Mouse (Mus musculus): ENCODE results near the gene Racgap1. TPM values are rescaled to one million over a fixed set of nuclear protein-coding genes. Genes with fewer than 3 reads are reported as not detected.

Racgap1 gene
- 108 and 125 TPM in 2 replicates for polyA plus RNA-seq (2014; fragmentation: Nextera tagmentation; extraction: Ambion mirVana)

DNA sequence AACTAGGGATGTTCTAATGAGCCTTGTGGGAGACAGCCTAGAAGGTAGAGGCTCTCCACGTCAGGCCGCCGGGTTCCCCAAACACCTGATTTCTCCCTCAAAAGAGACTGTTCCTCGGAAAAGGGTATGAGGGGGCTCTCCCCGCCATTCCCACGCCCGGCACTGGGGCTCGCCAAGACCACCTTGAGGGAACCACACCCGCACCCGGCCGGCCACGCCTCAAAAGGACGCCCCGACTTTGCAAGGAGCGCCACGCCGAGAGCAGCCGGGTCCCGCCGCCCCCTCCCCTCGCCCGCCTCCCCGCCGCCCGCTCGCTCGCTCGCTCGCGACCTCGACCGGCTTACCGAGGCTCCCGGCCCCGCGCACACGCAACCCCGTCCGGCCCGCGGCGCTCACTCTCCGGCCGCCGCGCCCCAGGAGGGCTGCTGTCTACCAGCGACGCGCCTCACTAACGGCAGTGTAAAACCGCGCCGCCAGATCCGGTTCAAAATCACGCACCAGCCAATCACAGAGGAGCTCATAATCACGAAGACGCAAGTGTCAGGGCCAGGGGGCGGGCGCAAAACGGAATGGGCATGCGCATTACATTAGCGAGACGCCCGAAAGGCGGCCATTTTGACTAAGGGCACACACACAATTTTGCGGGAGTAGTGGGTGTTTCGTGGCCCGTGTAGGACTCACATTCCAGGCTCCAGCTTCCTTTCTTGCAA is at the start of gene Racgap1:
Gene Racgap1, minus strand, starts transcription at position 494 of the 710 bp plus-strand sequence.
- DNase-seq (ENCODE audit: low spot score): peak; percentile 97
- H3K9ac ChIP-seq (ENCODE audit: low read length): peak within 1 kb of the TSS; percentile 88
- peaks cover 30% of the 10 kb centered on the region for H3K27me3 ChIP-seq (ENCODE audit: control insufficient read depth, insufficient read depth, low read length)
- H3K36me3 ChIP-seq (ENCODE audit: control insufficient read depth, insufficient read depth, low read length): no peaks in the 10 kb centered on the region
- 0 out of 2 replicates have a peak within 1 kb of the TSS, but pooled peaks have one; percentile 33 for H3K27ac ChIP-seq (replicated peaks; ENCODE audit: low read depth, low read length)
- H3K4me3 ChIP-seq (ENCODE audit: low read depth, low read length): peak within 1 kb of the TSS; percentile 81
- peak within 1 kb of the TSS; percentile 65 for H3K4me2 ChIP-seq (ENCODE audit: low read depth, severe bottlenecking)
- no peaks in the 10 kb centered on the region for H3K9me3 ChIP-seq (ENCODE audit: control insufficient read depth, low read length)
- peaks cover 30% of the 10 kb centered on the region for H3K4me1 ChIP-seq (ENCODE audit: control insufficient read depth, insufficient read depth, low read length)
- WGBS: under 1% methylated on average over 66 of the region's 68 CpGs
- ATAC-seq (ENCODE audit: insufficient number of reproducible peaks, low FRiP score, low TSS enrichment, low read depth): peak; percentile 93

DNA sequence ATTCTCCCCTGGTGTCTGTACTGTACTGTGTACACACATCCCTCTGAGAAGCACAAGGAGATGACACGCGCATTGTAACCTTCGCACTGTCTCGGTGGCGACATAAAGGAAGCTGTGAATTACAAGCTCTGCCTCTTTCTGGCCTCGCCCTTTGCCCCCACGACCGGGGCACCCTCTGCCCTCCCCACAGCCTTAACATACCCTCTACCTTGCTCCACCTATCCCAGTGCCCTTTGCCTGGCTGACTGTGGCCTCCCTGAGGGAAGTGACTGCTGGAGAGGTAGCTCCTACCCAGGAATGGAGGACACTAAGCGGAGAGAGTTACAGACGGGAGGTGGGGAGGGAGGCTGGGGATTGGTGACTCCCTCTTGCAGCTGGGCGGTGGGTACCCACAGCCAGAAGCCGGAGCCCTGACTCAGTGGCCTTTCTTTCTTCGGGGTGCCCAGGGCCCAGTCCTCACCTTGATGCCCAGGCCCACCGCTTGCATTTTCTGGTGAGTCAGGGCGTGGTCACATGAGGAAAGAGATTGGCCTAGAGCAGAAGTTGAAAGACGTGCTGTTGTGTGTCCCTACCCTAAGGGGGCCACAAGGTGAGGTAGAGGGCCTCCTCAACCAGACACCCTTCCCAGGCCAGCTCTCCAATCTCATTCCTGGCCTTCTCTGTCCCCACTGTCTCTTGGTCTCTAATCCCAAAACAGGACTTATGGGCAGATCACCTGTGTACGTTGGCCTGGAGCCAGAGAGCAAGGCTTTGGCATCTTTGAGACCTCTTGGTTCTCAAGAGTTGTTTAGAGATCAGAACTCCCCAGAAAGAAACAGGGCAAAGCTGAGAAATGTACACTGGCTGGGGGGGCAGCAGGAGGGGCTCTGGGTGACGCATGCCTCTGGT is 49.0 kb upstream of the Racgap1 start:
- peaks cover 6% of the 10 kb centered on the region for H3K36me3 ChIP-seq (ENCODE audit: control insufficient read depth, insufficient read depth, low read length)
- WGBS: 88% methylated on average over 18 of the region's 18 CpGs
- no peak overlapping the region for H3K9ac ChIP-seq (ENCODE audit: low read length)
- no peak overlapping the region for H3K4me2 ChIP-seq (ENCODE audit: low read depth, severe bottlenecking)
- peaks cover 4% of the 10 kb centered on the region; the same call in 1 of the 2 replicates for H3K27me3 ChIP-seq (ENCODE audit: control insufficient read depth, insufficient read depth, low read length)
- peaks cover 18% of the 10 kb centered on the region for H3K4me1 ChIP-seq (ENCODE audit: control insufficient read depth, insufficient read depth, low read length)
- ATAC-seq (ENCODE audit: insufficient number of reproducible peaks, low FRiP score, low TSS enrichment, low read depth): no peak
- no peaks in the 10 kb centered on the region for H3K9me3 ChIP-seq (ENCODE audit: control insufficient read depth, low read length)
- no peak for DNase-seq (ENCODE audit: low spot score)
- H3K27ac ChIP-seq (replicated peaks; ENCODE audit: low read depth, low read length): no peak overlapping the region
- H3K4me3 ChIP-seq (ENCODE audit: low read depth, low read length): no peak overlapping the region

DNA sequence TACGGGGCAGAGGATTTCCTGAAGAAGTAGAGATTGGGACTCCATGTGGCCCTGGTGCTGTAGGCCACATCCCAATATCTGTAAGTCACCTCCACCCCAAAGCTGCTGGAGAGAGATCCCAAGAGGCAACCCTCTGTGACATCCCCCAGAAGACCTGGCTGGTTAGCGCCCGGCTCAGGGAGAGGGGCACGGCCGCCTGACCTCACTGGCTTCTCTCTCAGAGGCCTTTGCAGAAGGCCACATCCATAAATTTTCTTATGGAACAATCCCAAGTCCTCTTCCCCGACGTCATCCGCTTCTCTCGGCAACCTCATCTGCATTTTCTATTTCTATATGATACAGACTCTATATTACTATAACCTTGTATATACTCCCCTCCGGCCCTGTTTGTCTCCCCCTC is 48.3 kb upstream of the Racgap1 start:
- peaks cover 4% of the 10 kb centered on the region for H3K36me3 ChIP-seq (ENCODE audit: control insufficient read depth, insufficient read depth, low read length)
- no peaks in the 10 kb centered on the region for H3K9me3 ChIP-seq (ENCODE audit: control insufficient read depth, low read length)
- H3K4me3 ChIP-seq (ENCODE audit: low read depth, low read length): no peak overlapping the region
- DNase-seq (ENCODE audit: low spot score) (no peak), ATAC-seq (ENCODE audit: insufficient number of reproducible peaks, low FRiP score, low TSS enrichment, low read depth) (no peak)
- peaks cover 4% of the 10 kb centered on the region; the same call in 1 of the 2 replicates for H3K27me3 ChIP-seq (ENCODE audit: control insufficient read depth, insufficient read depth, low read length)
- H3K27ac ChIP-seq (replicated peaks; ENCODE audit: low read depth, low read length): no peak overlapping the region
- no peak overlapping the region for H3K4me2 ChIP-seq (ENCODE audit: low read depth, severe bottlenecking)
- no peak overlapping the region for H3K9ac ChIP-seq (ENCODE audit: low read length)
- peaks cover 17% of the 10 kb centered on the region for H3K4me1 ChIP-seq (ENCODE audit: control insufficient read depth, insufficient read depth, low read length)
- 83% methylated on average over 10 of the region's 10 CpGs for WGBS

DNA sequence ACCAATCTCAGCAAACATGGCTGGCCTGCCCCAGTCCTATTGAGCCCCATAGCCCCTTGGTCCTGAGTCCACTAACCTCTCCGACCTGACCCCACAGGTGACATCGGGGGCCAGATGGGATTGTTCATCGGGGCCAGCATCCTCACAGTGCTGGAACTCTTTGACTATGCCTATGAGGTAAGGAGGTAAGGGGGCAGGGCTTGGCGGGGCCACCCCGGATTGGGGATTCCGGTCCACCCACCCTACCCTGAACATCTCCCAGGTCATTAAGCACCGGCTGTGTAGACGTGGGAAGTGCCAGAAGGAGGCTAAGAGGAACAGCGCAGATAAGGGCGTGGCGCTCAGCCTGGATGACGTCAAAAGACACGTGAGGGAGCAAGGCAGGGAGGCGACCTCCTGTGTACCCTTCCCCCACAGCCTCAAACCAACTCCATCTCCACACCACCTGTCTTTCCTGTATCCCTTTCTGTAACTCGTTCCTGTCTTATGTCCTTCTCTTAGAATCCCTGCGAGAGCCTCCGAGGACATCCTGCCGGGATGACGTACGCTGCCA is 47.2 kb upstream of the Racgap1 start:
- WGBS: 32% methylated on average over 20 of the region's 20 CpGs
- H3K9me3 ChIP-seq (ENCODE audit: control insufficient read depth, low read length): no peaks in the 10 kb centered on the region
- peaks cover 11% of the 10 kb centered on the region for H3K4me1 ChIP-seq (ENCODE audit: control insufficient read depth, insufficient read depth, low read length)
- no peak overlapping the region for H3K9ac ChIP-seq (ENCODE audit: low read length)
- H3K27ac ChIP-seq (replicated peaks; ENCODE audit: low read depth, low read length): no peak overlapping the region
- no peak for ATAC-seq (ENCODE audit: insufficient number of reproducible peaks, low FRiP score, low TSS enrichment, low read depth)
- no peak overlapping the region for H3K4me2 ChIP-seq (ENCODE audit: low read depth, severe bottlenecking)
- DNase-seq (ENCODE audit: low spot score): no peak
- no peak overlapping the region for H3K4me3 ChIP-seq (ENCODE audit: low read depth, low read length)
- H3K27me3 ChIP-seq (ENCODE audit: control insufficient read depth, insufficient read depth, low read length): peaks cover 4% of the 10 kb centered on the region; the same call in 1 of the 2 replicates
- H3K36me3 ChIP-seq (ENCODE audit: control insufficient read depth, insufficient read depth, low read length): peaks cover under 1% of the 10 kb centered on the region; the same call in 1 of the 2 replicates

DNA sequence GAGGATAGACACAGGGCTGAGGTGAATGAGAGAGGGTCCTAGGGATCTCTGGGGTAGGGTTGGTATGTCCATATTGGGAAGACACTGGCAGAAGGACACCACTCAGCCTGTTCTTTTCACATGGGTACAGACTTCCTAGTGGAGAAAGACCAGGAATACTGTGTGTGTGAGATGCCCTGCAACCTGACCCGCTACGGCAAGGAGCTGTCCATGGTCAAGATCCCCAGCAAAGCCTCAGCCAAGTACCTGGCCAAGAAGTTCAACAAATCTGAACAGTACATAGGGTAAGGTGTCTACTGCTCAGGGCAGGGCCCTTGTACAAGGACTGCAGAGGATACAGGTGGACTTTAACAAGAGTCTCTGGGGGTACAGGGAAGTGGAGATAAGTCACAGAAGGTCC is 45.9 kb upstream of the Racgap1 start:
- H3K4me3 ChIP-seq (ENCODE audit: low read depth, low read length): no peak overlapping the region
- no peak overlapping the region for H3K27ac ChIP-seq (replicated peaks; ENCODE audit: low read depth, low read length)
- DNase-seq (ENCODE audit: low spot score) (peak; percentile 51), ATAC-seq (ENCODE audit: insufficient number of reproducible peaks, low FRiP score, low TSS enrichment, low read depth) (no peak)
- no peaks in the 10 kb centered on the region for H3K36me3 ChIP-seq (ENCODE audit: control insufficient read depth, insufficient read depth, low read length)
- no peaks in the 10 kb centered on the region for H3K9me3 ChIP-seq (ENCODE audit: control insufficient read depth, low read length)
- H3K4me2 ChIP-seq (ENCODE audit: low read depth, severe bottlenecking): no peak overlapping the region
- H3K27me3 ChIP-seq (ENCODE audit: control insufficient read depth, insufficient read depth, low read length): peaks cover 4% of the 10 kb centered on the region; the same call in 1 of the 2 replicates
- 29% methylated on average over 2 of the region's 2 CpGs for WGBS
- H3K4me1 ChIP-seq (ENCODE audit: control insufficient read depth, insufficient read depth, low read length): 0 out of 2 replicates have a peak, but pooled peaks cover 3% of the 10 kb centered on the region
- H3K9ac ChIP-seq (ENCODE audit: low read length): no peak overlapping the region

DNA sequence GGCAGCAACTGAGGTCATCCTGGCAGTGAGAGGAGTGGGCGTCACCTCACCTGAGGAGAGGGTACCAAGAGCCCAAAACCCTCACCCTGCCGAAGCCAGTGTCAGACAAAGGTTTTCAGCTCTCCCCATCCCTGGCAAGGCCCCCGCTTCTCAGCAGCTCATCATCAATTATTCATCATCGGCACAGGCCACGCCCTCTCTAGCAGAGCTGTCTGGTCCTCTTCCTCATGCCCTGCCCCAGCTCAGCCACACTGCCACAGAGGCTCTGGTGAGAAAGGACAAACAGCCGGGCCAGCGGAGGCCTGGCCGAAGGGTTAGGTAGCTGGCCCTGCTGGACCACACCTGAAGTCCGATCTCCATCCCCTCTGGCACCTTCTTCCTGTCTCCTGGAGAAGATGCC is 40.5 kb upstream of the Racgap1 start:
- Histone ChIP-seq H3K27me3 (ENCODE audit: control insufficient read depth, insufficient read depth, low read length) (peaks cover 6% of the 10 kb centered on the region; the same call in 1 of the 2 replicates), H3K4me2 (ENCODE audit: low read depth, severe bottlenecking) (no peak overlapping the region), H3K36me3 (ENCODE audit: control insufficient read depth, insufficient read depth, low read length) (no peaks in the 10 kb centered on the region), H3K27ac (replicated peaks; ENCODE audit: low read depth, low read length) (no peak overlapping the region), H3K4me3 (ENCODE audit: low read depth, low read length) (no peak overlapping the region), H3K4me1 (ENCODE audit: control insufficient read depth, insufficient read depth, low read length) (0 out of 2 replicates have a peak, but pooled peaks cover 4% of the 10 kb centered on the region), H3K9ac (ENCODE audit: low read length) (no peak overlapping the region), H3K9me3 (ENCODE audit: control insufficient read depth, low read length) (no peaks in the 10 kb centered on the region)
- no peak for ATAC-seq (ENCODE audit: insufficient number of reproducible peaks, low FRiP score, low TSS enrichment, low read depth)
- 53% methylated on average over 9 of the region's 9 CpGs for WGBS
- no peak for DNase-seq (ENCODE audit: low spot score)

DNA sequence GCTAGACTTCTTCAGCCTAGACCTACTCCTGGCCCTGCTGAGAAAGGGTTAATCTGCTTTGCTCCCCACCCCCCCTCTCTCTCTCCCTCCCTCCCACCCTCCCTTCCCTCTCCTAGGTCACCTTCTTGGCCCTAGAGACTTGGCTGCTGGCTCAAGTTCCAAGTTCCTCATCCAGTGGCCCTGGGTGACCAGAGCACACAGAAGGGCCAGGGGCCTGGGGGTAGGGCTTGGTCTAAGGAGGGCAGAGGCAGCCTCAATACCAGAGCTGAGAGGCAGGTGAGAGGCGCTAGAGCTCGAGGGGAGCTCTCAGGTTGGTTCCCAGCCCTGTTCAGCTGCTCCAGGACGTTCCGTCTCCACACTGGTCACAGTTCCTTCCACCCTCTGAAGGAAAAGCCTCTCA is 39.5 kb upstream of the Racgap1 start:
- Histone ChIP-seq H3K27me3 (ENCODE audit: control insufficient read depth, insufficient read depth, low read length) (peaks cover 4% of the 10 kb centered on the region; the same call in 1 of the 2 replicates), H3K4me2 (ENCODE audit: low read depth, severe bottlenecking) (no peak overlapping the region), H3K4me1 (ENCODE audit: control insufficient read depth, insufficient read depth, low read length) (0 out of 2 replicates have a peak, but pooled peaks cover 4% of the 10 kb centered on the region), H3K27ac (replicated peaks; ENCODE audit: low read depth, low read length) (no peak overlapping the region), H3K36me3 (ENCODE audit: control insufficient read depth, insufficient read depth, low read length) (no peaks in the 10 kb centered on the region), H3K4me3 (ENCODE audit: low read depth, low read length) (no peak overlapping the region), H3K9me3 (ENCODE audit: control insufficient read depth, low read length) (no peaks in the 10 kb centered on the region), H3K9ac (ENCODE audit: low read length) (no peak overlapping the region)
- no peak for DNase-seq (ENCODE audit: low spot score)
- 9% methylated on average over 4 of the region's 4 CpGs for WGBS
- no peak for ATAC-seq (ENCODE audit: insufficient number of reproducible peaks, low FRiP score, low TSS enrichment, low read depth)

DNA sequence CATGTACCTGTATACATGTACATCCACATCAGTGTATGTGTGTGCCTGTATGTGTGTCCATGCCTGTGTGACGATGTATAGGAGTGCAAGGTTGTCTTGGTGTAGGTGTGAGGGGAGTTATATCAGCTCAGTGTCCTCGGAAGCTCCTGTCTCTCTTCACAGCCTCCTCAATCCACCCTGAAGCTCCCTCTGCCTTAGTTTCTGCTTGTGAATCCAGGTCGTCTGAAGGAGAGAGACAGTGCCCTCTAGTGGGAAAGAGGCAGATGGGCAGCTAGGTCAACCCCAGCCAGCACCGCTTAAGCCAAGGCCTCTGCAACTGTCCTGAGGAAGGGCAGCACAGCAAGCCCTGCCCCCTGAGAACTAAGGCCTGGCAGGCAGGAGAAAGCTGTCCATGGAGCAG is 37.3 kb upstream of the Racgap1 start:
- H3K4me3 ChIP-seq (ENCODE audit: low read depth, low read length): no peak overlapping the region
- ATAC-seq (ENCODE audit: insufficient number of reproducible peaks, low FRiP score, low TSS enrichment, low read depth) (0 out of 2 replicates have a peak, but pooled peaks have one; percentile 31), DNase-seq (ENCODE audit: low spot score) (peak; percentile 75)
- 5% methylated on average over 4 of the region's 4 CpGs for WGBS
- H3K9ac ChIP-seq (ENCODE audit: low read length): no peak overlapping the region
- no peak overlapping the region for H3K27ac ChIP-seq (replicated peaks; ENCODE audit: low read depth, low read length)
- no peaks in the 10 kb centered on the region for H3K36me3 ChIP-seq (ENCODE audit: control insufficient read depth, insufficient read depth, low read length)
- H3K4me1 ChIP-seq (ENCODE audit: control insufficient read depth, insufficient read depth, low read length): 0 out of 2 replicates have a peak, but pooled peaks cover 4% of the 10 kb centered on the region
- no peak overlapping the region for H3K4me2 ChIP-seq (ENCODE audit: low read depth, severe bottlenecking)
- H3K9me3 ChIP-seq (ENCODE audit: control insufficient read depth, low read length): no peaks in the 10 kb centered on the region
- H3K27me3 ChIP-seq (ENCODE audit: control insufficient read depth, insufficient read depth, low read length): peaks cover 4% of the 10 kb centered on the region; the same call in 1 of the 2 replicates

All from limb, embryonic 11.5 days (tissue).